Mouse (Mus musculus) urinary bladder, postnatal 4 days (tissue): ENCODE results near the gene Pafah1b3.

Source experiments
- DNase-seq, 2 experiments: peaks; one replicate each; pipeline ENCODE4 v3.0.0; 2021 to 2022; ENCODE audit warnings: low spot score in 2 of 2

The Pafah1b3 gene

GRCm38 (mm10) chr7:25305956-25306613, 8.3 kb upstream of the Pafah1b3 start, which contains the start of gene Tmem145:
Gene Tmem145, plus strand, starts transcription at chr7:25306106.
- DNase-seq = peak in 1 of 2 experiments; percentile 28

GRCm38 (mm10) chr7:25305481-25305880, 7.7 kb upstream of the Pafah1b3 start:
- DNase-seq = no peak

GRCm38 (mm10) chr7:25303685-25304006, 5.9 kb upstream of the Pafah1b3 start:
- no peak for DNase-seq

GRCm38 (mm10) chr7:25303003-25303684, 5.4 kb upstream of the Pafah1b3 start:
- no peak for DNase-seq

- DNase-seq = peak in 1 of 2 experiments; percentile 20
These were observed 3.3 kb upstream of the Pafah1b3 start, which contains the start of gene Prr19 for GRCm38 (mm10) chr7:25301063-25301462. Gene Prr19, plus strand, starts transcription at chr7:25301411.

GRCm38 (mm10) chr7:25296945-25297453, 787 bp downstream of the Pafah1b3 start:
- no peak for DNase-seq

- DNase-seq = peak in 1 of 2 experiments; percentile 15
These were observed 2.6 kb downstream of the Pafah1b3 start for GRCm38 (mm10) chr7:25294960-25295722.

- DNase-seq = no peak
These were observed 3.3 kb downstream of the Pafah1b3 start for GRCm38 (mm10) chr7:25294495-25294894.

- DNase-seq = peak; percentile 18 to 58
These were observed 4.5 kb downstream of the Pafah1b3 start for GRCm38 (mm10) chr7:25293191-25293739.

GRCm38 (mm10) chr7:25292107-25292506, 5.7 kb downstream of the Pafah1b3 start:
- DNase-seq = peak in 1 of 2 experiments; percentile 54

GRCm38 (mm10) chr7:25290911-25291310, 6.9 kb downstream of the Pafah1b3 start:
- peak; percentile 36 to 64 for DNase-seq

GRCm38 (mm10) chr7:25290463-25290862, 7.3 kb downstream of the Pafah1b3 start:
- DNase-seq = no peak

GRCm38 (mm10) chr7:25289925-25290324, 7.9 kb downstream of the Pafah1b3 start:
- no peak for DNase-seq

GRCm38 (mm10) chr7:25288721-25289120, 9.1 kb downstream of the Pafah1b3 start:
- DNase-seq = peak in 1 of 2 experiments; percentile 16

- no peak for DNase-seq
These were observed 9.8 kb downstream of the Pafah1b3 start for GRCm38 (mm10) chr7:25288011-25288410.

- no peak for DNase-seq
These were observed 10.8 kb downstream of the Pafah1b3 start for GRCm38 (mm10) chr7:25286989-25287388.

- peak in 1 of 2 experiments; percentile 58 for DNase-seq
These were observed 12.1 kb downstream of the Pafah1b3 start for GRCm38 (mm10) chr7:25285511-25286238.

- DNase-seq = peak; percentile 21 to 61
These were observed 13.0 kb downstream of the Pafah1b3 start for GRCm38 (mm10) chr7:25284766-25285165.

GRCm38 (mm10) chr7:25284171-25284570, 13.6 kb downstream of the Pafah1b3 start:
- DNase-seq = no peak

- peak in 1 of 2 experiments; percentile 22 for DNase-seq
These were observed 14.1 kb downstream of the Pafah1b3 start for GRCm38 (mm10) chr7:25283637-25284036.

GRCm38 (mm10) chr7:25282731-25283211, 15.0 kb downstream of the Pafah1b3 start:
- DNase-seq = peak in 1 of 2 experiments; percentile 62
